Mouse (Mus musculus) small intestine, adult 10 weeks (tissue): ENCODE results near the gene Cryzl1. TPM values are rescaled to one million over a fixed set of nuclear protein-coding genes. Genes with fewer than 3 reads are reported as not detected.

Experiments
- polyA plus RNA-seq: library from polyadenylated mRNA; stranded (reverse); fragments of 350-450 nt; fragmentation: Illumina TruSeq; extraction: RNeasy Lipid Tissue Mini Kit (QIAGEN cat#74804); gene quantifications from one replicate; pipeline ENCODE4 v1.2.3, GENCODE M21; 2014; ENCODE audit warnings: low replicate concordance

The Cryzl1 gene
- 102 TPM for polyA plus RNA-seq

GRCm38 (mm10) chr16:91728123-91729065 is at the start of gene Cryzl1:
Gene Cryzl1 (minus strand): TSS chr16:91728975.

GRCm38 (mm10) chr16:91729066-91729482 is 299 bp upstream of the Cryzl1 start, which contains the start of gene Itsn1:
Gene Itsn1 (plus strand): TSS chr16:91729281.

GRCm38 (mm10) chr16:91688619-91689334 is 40.0 kb downstream of the Cryzl1 start, which contains the start of gene Donson:
Gene Donson (minus strand): TSS chr16:91688770.

GRCm38 (mm10) chr16:91647461-91648219 is 81.1 kb downstream of the Cryzl1 start, which contains the start of gene Son:
Gene Son (plus strand): TSS chr16:91647506.

GRCm38 (mm10) chr16:91646681-91647419 is 81.9 kb downstream of the Cryzl1 start, which contains the start of gene Gart:
Gene Gart (minus strand): TSS chr16:91646952.

Other genes with a start within 250 kb of the Cryzl1 start
- 71.9 TPM for gene Ifnar1, start 243.7 kb downstream of the Cryzl1 start, polyA plus RNA-seq
- gene Ifngr2, start 181.9 kb downstream of the Cryzl1 start, polyA plus RNA-seq, result 69.8 TPM
- gene Tmem50b, start 131.2 kb downstream of the Cryzl1 start, polyA plus RNA-seq, result 83.0 TPM
- 10.2 TPM for gene Dnajc28, start 109.9 kb downstream of the Cryzl1 start, polyA plus RNA-seq
- gene Gart, start 82.0 kb downstream of the Cryzl1 start, polyA plus RNA-seq, result 6.5 TPM
- gene Son, start 81.5 kb downstream of the Cryzl1 start, polyA plus RNA-seq, result 537 TPM
- 18.8 TPM for gene Donson, start 40.2 kb downstream of the Cryzl1 start, polyA plus RNA-seq
- gene Itsn1, start 306 bp upstream of the Cryzl1 start, polyA plus RNA-seq, result 8.2 TPM